Mouse (Mus musculus) left cerebral cortex, postnatal 10 days (tissue): ENCODE results near the gene Mpg. TPM values are rescaled to one million over a fixed set of nuclear protein-coding genes. Genes with fewer than 3 reads are reported as not detected.
A peak's percentile ranks its signal among the peaks of the same experiment; 100 is the strongest.

Experiments
- DNase-seq, 2 experiments: peaks; one replicate each; pipeline ENCODE4 v3.0.0; 2021 to 2022; ENCODE audit warnings: low spot score in 2 of 2, mixed read lengths in 1 of 2; ENCODE audit errors: extremely low spot score in 1 of 2
- intact Hi-C: fragments of 180-260 bp; cut with DNase I; formaldehyde crosslinking; loops from one replicate; pipeline ENCODE4 v1.15.1; 2025
- total RNA-seq, 2 experiments: library from RNA; stranded (reverse); gene quantifications; 2 replicates each; pipeline ENCODE4 v1.2.3; 2021

Gene Mpg
- total RNA-seq, 2 experiments from 2014 or later = 18.7 to 19.8 TPM

DNA sequence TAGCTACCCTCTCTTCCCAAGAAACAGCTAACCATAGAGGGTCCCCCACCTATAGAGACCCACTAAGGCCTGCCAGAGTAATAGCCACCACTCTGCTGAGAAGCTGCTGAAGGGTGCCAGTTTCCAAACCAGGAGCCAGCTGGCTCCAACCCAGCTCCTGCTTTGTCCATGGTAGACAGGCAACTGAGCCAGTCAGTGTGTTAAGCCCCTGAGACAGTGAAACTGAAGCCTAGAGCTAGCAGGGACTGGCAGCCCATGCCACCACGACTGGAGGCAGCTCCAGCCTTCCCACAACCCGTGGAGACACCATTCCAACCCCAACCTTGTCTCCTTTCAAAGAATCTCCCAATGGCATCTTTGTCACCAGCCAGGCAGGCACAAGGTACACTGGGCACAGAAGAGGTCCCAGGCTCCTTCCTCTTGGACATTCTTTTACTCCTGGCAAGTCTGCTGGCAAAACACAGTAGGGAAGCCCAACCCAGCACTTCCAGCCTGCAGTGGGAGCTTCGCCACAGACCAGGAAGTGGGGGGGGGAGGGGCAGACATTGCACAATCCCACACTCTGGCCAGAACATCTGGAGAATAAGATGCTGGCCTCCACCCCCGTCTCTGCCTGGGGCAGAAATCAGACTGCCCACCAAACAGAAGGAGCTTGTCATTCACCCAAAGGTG is 1.7 kb upstream of the Mpg start:
- intact Hi-C loops = no loop called here
- peak in 1 of 2 experiments; percentile 89 for DNase-seq

DNA sequence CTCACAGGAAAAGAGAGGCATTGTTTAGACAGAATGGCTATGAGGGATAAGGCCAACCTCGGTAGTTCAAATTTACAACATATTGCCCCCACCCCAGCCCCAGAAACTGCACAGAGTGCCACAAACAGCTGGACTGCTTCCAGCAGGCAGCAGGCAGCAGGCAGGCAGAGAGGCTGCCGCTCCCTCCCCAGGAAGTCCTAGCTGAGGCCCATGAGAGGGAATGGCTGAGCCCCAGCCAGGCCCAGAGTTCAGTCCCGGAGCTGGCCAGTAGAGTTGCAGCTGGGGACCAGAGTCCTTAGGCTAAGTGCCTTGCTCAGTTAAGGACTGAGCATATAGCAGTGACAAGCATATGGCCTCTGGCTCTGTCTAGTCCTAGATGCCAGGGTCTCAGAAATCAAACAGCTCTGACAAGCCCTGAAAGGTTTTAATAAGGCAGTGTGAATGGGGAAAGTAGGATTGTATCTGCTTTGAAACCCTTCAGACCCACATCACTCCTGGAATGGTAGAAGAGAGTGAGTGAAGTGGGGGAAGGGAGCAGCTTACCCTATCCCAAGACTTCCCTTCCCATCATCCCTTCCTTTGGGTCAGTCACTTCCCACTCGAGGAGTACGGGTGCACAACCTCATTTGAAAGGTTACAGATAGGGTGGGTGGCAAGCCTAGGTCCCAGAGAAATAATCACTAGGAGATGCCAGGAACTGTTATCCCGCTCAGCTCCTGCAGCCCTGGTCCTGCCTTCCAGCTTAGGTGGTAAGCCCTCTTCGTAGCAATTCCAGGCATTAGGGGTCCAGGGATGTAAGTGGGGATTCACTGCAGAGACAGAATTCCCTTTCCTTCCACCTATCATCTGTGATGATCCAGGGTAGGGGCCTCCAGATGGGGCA is 842 bp upstream of the Mpg start:
- intact Hi-C loops = no loop called here
- DNase-seq = peak in 1 of 2 experiments; percentile 56

DNA sequence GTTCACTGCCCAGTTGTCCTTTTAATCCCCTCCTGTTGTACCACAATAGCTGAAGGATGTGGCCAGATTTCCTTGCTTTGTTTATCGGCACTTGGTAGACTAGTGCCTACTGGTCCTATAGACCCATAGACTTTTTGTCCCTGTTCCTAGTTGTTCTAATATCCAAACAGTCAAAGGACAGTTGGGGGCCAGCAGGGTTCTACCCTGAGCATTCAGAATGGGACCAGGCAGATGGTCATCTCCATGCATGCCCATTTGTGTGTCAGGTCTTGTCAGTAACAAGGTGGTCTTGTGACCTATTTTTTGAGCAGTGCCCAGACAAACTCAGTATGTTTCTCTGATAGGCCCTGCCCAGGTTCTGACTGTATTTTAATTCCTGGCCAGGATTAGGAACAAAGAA is 736 bp downstream of the Mpg start:
- DNase-seq = no peak
- intact Hi-C loops = no loop called here

DNA sequence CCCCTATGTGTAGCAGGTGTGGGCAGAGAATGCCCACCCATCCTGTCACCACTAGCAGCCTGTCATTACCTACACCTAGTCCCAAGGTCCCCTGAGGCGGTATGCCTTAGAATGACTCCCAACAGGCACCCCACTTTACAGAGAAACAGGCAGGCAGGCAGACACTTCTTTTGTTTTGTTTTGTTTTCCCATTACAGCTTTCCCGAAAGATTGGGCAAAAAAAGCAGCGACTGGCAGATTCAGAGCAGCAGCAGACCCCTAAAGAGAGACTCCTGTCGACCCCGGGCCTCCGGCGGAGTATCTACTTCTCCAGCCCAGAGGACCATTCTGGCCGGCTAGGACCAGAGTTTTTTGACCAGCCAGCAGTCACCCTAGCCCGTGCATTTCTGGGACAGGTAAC is 1.2 kb downstream of the Mpg start:
- intact Hi-C loops = no loop called here

DNA sequence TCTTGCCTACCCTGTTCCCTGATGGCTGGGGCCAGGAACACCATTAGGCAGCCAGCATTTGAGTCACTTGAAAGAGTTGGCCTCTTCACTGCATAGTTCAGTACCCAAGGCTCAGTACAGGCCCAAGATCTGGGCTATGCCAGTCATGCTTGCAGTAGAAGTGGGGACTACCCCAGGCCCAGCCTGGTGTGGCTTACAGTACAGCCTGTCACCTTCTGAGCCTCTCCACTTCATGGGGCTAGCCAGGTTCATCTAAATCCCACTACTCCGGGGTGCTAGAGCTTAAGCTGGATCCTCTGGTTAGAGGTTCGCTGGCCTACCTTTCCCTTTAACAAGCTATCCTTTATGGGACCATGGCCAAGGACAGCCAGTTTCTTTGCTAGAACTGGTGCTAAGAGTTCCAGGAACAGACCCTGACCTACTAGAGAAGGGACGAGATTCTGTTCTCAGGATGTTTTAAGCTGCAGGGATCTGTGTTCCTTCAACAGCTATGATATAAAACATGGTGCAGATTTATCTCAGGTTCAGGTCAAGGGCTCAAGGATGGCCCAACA is 2.1 kb downstream of the Mpg start:
- intact Hi-C loops = no loop called here
- DNase-seq = peak in 1 of 2 experiments; percentile 6

More for the DNA sequence above, 1.2 kb downstream of the Mpg start:
- DNase-seq = no peak

DNA sequence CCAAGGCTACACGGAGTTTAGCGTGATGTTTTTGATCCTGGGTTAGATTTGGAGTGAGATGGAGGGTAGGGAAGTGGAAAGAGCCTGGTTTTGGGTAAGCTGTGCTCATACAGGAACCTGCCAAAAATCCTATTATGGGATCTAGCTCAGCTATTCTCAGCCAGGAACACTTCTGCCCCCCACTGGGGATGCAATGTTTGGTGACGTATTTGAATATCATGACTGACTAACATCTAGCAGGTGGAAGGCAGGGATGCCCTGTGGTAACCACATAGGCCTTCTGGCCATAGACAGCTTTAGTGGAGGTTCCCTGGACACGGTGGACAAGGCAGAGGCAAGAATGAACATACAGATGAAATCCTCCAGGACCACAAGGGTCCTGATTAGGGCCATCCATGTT is 3.9 kb downstream of the Mpg start:
- DNase-seq = no peak
- intact Hi-C loops = no loop called here

DNA sequence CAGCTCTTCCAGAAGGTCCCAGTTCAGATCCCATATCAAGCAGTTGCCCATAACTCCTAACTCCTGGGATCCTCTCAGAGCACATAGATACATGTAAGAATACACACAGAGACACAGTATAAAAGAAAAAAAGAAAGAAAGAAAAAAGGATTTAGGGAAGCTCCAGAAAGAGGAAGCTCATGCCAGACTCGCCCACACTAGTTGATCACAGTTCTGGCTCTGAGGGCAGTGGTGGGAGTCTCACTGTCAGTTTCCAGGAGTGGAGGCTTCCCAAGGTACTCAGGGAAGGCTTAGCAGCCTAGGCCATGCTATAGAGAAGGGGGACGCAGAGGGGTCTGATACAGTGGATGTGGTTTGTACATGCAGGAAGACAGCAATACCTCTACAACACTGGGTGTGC is 4.8 kb downstream of the Mpg start:
- DNase-seq = no peak
- intact Hi-C loops = no loop called here

DNA sequence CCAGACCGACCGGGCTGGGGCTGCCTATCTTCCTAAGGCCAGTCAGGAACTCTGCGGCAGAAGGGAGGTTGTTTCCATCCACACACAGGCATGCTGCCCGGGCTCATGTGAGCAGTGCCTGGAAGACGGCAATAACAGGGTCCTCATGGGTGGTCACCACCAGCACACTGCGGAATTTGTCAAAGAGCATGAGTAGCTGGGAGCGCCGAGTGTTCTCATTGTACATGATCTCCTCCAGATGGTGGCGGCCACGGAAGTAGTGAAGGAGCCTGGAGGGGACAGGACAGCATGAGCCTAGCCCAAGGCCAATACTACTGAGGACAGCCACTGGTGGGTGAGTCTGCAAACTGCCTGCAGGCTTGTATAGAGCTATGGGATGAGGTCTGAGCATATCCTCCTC is 6.5 kb downstream of the Mpg start:
- intact Hi-C loops = no loop called here
- DNase-seq = peak in 1 of 2 experiments; percentile 35

DNA sequence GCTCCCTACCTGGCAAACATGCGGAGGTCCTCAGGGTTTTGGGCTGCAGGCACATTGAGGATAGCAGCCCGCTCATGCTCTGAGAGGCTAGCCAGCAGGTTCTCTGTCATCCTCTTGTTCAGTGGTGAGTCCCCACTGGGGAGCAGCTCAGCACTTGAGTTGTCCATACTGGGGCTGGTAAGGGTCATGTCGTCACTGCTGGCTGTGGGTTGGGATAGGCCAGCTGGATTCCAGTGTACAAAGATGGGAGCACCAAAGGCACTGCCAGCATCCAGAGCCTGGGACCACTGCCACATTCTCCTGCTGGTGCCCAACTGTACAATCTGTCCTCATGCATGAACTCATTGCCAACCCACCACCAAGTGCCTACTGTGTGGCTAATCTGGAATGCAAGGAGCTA is 7.6 kb downstream of the Mpg start:
- intact Hi-C loops = no loop called here
- peak in 1 of 2 experiments; percentile 18 for DNase-seq

DNA sequence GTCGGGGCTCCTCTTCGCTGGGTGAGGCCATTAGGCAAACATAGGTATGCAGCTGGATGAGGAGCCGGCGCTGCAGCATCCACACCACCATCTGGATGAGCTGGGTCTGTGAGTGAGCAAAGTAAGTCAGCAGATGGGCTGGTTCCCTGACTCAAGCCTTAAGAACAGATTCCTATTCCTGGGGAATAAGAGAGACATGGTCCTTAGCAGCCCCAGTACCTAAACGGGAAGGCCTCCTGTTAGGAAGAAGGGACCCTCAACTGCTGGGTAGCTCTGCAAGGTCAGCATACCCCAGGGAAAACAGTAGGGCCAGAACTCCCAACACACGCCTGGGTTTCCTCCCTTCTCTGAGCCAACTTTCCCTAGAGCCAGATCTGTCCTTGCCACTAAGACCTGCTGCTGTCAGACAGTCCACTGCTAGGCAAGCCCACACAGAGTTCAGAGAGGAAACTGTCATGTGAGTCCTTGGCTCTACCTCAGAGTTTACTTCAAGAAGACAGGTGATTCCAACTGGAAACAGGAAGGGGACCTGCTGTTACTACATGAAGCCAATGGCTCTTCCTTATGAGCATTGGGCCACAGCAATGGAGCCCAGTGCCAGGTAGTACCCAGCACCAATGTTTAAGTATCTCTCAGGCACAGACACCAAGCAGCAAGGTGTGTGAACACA is 8.6 kb downstream of the Mpg start:
- DNase-seq = no peak
- intact Hi-C loops = loop anchor here (5.0 kb wide), 1 partner anchor 53 kb away; no protein-coding TSS in a partner anchor

DNA sequence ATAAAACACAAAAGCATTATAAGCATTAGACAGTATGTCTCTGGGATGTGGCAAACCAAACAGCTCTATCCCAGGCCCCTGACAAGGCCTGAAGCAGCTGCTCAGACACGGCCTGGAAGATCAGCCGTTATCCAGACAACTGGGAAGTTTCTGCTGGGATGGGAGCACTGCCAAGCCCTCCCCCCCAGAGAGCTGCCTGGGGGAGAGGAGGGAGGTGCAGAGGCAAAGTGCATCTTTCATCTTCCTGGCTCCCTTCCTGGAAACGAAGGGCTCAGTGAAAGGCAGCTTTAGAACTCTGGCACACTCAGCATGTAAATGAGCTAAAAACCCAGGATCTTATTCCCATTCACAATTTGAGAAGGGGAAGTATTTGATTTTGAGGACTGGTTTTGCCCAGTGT is 9.3 kb downstream of the Mpg start:
- DNase-seq = peak; percentile 86 to 92
- intact Hi-C loops = loop anchor here (5.0 kb wide), 1 partner anchor 53 kb away; no protein-coding TSS in a partner anchor

DNA sequence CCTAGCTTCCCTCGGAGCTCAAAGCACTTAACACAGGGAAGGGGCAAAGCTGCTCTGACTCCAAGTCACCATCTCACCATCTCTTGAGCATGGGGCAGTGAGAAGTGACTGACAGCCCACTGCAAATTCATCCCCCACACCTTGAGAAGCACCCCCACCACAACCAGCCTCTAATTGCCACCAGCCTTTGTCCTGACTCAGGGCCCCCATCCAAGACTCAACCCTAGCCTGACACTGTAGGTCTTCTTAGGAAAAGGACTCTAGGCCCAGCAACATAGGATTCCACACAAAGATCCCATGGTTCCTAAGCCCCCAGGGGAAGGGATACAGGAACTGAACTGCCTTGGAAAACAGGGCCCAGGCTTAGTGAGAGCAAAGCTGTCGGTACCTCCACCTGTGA is 9.8 kb downstream of the Mpg start:
- intact Hi-C loops = loop anchor here (5.0 kb wide), 1 partner anchor 54 kb away; no protein-coding TSS in a partner anchor
- DNase-seq = no peak

DNA sequence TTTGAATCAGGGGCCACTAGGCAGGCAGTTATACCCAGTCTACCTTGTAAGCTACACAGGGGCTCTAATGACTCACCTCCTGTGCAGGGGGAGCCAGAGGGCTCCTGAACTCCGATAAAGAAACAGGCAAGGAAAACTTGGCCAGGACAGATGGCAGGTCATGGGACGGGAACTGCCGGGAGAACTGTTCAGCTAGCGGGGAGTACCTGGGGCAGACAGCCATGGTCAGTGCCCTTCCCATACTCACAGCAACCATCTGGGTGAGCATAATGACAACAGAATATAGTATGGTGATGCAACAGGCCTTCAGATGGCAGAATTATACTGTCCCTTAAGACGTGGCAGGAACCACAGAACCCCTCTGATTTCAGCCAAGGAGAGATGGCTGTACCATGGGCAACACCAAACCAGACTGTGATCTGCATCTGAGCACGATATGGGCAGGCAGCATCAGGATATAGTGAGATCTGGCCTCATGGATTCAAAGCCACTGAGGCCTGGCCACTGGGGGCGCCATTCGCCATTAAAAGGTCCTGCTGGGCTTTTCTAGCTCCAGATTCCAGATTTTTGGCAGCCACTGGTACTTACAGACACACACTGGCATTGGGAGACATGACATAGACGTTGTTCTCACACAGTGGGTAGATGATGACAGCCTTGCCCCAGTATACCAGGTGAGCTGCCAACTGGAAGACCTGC is 10.6 kb downstream of the Mpg start:
- peak in 1 of 2 experiments; percentile 80 for DNase-seq
- intact Hi-C loops = loop anchor here (5.0 kb wide), 1 partner anchor 55 kb away; no protein-coding TSS in a partner anchor

DNA sequence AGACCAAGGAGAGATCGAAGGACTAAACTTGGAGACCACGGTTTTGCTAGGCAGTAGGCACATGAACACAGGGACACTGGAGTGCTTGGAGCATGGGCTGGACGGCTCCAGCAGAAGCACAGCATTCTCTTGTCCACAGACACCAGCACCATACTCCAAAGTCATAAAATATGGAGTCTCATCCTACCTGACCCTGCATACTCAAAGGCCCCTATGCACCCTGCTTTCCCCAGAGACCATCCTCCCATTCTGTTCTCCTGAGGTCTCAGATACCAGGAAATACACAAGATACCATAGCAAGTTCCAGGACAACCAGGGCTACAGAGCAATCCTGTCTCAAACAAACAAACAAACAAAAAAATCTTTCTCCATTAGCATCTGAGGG is 11.1 kb downstream of the Mpg start:
- DNase-seq = no peak
- intact Hi-C loops = loop anchor here (5.0 kb wide), 1 partner anchor 55 kb away; no protein-coding TSS in a partner anchor

DNA sequence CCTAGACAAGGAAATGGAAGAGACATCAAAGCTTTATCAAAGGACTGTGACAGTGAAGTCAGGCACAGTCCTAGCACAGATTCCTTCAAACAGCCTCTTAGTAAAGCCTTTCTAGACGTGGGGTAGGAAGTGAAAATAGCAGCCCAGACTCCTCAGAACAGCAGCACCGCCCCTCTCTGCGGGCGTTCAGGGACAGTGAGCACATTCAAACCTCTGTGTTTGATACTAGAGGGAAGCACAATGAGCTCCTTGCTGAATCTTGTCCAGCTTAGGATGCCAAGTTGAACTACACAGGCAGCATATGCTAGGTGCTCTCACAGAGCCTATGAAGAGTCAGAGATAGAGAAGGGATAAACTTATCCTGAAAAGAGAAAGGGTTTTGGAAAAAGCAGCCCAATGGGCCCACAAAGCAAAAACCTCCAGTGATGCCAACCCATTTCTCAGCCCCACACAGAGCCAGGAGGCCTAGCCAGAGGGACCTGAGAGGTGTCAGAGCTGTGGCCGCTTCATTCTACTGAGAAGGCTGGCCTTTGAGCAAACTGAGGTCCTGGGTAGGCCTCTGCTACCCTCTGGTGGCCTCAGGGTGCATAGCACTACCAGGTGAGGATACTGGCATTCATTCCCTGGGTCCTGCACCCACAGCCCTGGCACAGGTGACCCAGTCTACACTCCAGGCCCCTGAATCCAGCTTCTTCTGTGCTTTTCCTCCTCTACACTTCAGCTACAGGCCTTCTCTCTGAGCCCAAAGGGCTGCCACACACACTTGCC is 12.0 kb downstream of the Mpg start:
- intact Hi-C loops = loop anchor here (2.0 to 5.0 kb wide), 2 partner anchors 21 to 56 kb away; no protein-coding TSS in a partner anchor
- peak in 1 of 2 experiments; percentile 75 for DNase-seq

DNA sequence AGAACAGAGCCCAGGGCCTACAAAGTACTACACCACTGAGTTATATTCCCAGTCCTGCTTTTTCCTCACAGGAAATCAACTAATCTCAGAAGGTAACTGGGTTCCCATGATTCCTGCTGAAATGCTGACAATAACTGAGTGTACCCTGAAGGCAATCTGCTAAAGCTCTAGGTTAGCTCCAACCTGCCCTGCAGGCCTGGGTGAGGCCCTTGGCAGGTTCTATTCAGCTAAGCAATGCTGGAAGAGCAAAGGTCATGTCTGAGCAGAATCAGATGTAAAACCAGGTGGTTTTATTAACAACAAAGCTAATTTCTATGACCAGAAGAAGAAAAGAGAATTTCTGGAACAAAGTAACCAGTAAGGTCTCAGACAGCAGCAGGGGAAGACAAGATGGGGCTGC is 15.1 kb downstream of the Mpg start:
- no peak for DNase-seq
- intact Hi-C loops = no loop called here

DNA sequence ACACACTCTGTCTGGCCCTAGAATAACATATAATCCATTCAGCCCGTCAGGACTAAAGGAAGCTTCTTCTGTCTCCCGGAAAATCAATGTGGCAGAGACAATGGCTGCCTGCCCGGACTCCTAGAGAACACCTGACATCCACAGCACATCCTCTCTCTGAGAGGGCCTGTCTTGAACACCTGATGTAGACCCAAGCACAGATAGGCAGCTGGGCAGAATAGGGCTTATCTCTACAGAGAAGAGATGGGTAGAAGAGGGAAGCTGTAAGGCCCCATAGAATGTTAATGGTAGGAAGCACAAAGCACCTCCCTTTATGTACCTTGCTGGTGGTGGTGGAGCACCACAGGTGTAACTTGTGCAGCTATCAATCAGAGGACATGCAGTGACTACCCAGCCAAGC is 15.9 kb downstream of the Mpg start:
- intact Hi-C loops = no loop called here
- no peak for DNase-seq
